Mouse (Mus musculus): ENCODE data around the gene Hipk2.

Gene Hipk2

DNA sequence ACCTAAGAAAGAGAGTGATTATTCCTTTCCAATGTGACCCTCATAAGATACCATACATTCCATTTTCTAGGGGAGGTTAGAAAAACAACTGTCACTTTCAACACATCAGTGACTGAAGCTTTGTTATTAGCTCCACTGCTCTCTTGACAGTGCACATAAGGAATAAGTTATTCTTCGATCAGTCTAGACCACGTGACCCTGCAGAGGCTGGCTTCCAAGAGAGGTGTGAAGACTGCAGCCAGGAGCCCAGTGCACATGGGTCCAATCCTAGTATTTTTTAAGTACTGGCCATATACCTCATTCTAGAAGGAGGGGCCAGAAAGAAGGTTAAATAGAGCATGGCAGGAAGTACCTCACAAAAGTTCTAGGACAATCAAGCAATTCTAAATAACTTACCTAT is 122.9 kb downstream of the Hipk2 start:
- no peak for DNase-seq (ENCODE audit: low spot score)

DNA sequence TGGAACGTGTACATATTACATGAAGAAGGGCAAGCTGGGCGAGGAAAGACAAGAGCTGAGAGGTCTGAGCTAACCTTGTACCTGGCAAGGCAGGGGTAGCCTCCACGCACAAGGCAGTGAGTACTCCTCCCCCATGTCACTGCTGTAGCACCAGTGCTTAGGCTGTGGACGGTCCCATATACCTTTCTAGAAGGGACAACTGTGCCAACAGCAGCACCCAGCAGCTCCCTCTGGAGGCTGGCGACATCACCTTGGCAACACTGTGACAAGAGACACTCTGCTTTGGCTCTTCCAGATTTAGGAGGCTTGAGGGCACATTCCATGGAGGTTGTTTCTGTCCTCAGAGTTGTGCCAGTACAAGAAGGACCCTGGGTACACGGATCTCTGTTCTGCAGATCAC is 123.5 kb downstream of the Hipk2 start:
- DNase-seq (ENCODE audit: low spot score), result no peak

DNA sequence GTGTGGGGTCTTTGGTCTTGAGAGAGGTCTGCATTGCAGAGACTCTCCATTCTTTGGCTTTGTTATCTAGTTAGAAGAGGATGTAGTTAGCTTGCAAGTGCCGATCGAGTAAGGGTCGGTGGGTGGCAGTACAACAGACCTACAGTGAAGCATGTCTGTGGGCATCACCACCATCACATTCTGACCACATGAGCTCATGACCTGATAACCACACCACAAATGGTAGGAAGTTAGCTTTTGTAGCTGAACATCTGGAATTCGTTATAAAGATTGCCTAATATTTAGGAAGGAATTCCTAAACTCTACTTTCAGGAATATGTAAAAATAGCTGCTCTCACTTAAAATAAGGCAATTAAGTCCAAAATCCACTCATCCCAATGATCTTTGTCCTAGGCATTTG is 127.9 kb downstream of the Hipk2 start:
- no peak for DNase-seq (ENCODE audit: low spot score)

DNA sequence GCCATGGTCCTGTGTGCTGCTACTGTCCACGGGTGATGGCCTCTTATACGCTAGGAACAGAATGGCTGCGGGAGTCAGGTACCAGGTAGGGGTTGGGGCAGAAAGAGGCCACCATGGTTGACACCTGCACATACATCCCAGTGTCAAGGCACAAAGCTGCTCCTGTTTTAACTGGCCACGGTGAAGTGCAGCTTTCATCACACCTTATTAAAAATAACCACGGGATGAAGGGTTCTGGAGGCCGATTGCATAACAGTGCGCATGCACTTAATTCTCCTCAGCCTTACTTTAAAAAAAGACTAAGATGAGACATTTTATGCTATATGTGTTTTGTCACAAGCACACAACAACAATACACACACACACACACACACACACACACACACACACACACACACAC is 132.6 kb downstream of the Hipk2 start:
- DNase-seq (ENCODE audit: low spot score), result no peak

DNA sequence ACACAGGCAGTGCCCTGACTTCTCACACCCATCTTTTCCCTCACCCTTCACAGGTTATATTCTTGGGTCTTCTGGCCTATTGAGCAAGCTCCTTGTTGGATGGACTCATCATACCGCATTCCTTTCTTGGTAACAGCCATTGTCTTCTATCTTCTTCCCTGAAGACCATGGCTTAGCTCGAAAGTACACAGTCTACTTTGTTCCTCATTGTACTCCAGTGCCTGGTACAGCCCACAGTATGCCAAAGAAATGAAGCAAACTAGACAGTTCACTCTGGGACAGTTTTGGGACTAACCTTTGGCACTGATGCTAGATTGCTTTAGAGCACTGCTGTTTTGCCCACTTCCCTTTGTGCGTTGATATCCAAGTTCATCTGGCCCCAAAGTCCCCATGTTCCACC is 133.5 kb downstream of the Hipk2 start:
- DNase-seq (ENCODE audit: low spot score), result no peak

DNA sequence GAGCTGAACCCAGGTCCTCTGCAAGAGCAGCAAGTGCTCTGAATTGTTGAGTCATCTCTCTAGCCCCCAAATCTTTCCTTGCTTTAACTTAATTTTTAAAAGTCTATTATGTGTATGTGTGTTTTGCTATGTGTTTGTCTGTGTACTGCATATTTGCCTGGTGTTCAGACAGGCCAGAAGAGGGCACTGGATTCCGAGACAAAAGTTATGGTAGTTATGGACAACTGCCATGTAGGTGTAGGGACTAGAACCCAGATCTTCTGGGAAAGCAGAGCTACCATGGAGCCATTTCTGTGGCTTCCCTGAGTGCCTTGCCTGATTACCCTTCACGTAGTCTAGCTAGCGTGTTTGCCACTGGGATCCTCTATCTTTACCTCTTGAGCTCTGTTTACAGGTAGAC is 134.9 kb downstream of the Hipk2 start:
- no peak for DNase-seq (ENCODE audit: low spot score)

DNA sequence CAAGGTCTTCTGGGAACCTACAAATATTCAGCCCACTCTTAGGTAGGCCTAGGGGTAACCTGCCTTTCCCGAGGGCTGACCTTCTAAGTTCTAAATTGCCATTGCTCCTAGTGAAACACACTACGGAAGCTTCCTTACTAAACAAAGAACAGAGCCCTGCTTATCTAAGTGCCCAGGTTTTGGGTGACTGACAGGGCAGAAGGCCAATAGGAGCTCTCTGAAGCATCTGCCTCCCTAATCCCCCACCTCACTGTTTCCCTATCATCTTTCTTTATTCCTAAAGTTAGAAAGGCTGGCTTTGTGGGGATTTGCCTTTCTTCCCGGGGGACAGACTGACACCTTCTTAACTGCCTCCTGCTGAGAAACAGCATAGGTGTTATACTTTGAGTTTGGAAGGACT is 136.7 kb downstream of the Hipk2 start:
- DNase-seq (ENCODE audit: low spot score), result no peak

DNA sequence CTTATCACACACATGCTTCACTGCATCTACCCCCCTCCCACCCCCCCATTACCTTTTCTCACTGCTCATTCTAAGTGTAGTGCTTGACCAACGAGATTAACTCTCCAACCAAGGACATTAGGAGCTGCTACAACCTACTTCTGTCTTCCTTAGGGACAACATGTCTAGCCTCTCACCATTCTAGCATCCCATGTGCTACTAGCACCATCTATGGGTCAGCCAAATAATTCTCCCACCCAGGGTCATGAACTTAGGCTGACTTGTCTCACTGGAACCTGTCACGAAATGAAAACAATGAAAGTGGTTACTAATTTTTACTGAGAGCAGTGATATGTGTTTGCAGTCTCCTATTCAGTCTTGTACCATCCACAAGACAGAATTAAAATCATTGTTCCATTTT is 138.2 kb downstream of the Hipk2 start:
- no peak for DNase-seq (ENCODE audit: low spot score)

DNA sequence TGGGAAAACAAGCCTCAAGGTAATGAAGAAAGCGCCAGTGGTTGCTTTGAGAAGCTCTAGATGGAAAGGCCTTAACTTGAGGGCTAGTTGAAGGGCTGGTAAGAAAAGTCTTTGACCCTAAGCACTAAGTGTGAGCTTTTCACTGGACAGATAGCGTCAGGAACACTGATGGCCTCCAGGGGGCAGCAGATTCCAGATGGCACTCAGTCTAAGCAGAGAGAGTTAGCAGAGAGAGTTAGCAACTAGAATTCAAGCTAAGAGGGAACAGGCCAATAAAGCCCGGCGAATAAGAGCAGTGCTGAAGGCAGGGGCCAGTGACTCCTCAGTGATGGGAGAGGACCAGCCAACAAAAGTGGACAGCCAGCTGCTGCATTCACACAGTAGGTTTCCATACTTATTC is 139.7 kb downstream of the Hipk2 start:
- peak; percentile 88 for DNase-seq (ENCODE audit: low spot score)

DNA sequence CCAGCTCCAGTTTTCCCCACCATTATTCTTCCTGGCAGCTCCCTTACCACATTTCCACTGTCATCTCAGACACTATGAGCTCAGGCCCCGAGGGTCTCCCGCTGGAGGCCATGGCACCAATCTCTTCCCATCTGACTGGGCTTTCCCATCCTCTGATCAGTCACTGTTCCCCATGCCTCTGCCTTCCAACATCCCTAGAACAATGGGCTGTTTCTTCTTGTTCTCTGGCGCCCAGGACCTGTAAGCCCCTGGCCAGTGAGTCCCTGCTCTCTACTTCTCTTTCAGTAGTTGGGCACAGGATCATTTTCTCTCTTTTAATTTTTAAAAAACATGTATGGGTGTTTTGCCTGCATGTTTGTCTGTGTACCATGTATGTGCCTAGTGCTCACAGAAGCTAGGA is 143.3 kb downstream of the Hipk2 start:
- DNase-seq (ENCODE audit: low spot score), result no peak

DNA sequence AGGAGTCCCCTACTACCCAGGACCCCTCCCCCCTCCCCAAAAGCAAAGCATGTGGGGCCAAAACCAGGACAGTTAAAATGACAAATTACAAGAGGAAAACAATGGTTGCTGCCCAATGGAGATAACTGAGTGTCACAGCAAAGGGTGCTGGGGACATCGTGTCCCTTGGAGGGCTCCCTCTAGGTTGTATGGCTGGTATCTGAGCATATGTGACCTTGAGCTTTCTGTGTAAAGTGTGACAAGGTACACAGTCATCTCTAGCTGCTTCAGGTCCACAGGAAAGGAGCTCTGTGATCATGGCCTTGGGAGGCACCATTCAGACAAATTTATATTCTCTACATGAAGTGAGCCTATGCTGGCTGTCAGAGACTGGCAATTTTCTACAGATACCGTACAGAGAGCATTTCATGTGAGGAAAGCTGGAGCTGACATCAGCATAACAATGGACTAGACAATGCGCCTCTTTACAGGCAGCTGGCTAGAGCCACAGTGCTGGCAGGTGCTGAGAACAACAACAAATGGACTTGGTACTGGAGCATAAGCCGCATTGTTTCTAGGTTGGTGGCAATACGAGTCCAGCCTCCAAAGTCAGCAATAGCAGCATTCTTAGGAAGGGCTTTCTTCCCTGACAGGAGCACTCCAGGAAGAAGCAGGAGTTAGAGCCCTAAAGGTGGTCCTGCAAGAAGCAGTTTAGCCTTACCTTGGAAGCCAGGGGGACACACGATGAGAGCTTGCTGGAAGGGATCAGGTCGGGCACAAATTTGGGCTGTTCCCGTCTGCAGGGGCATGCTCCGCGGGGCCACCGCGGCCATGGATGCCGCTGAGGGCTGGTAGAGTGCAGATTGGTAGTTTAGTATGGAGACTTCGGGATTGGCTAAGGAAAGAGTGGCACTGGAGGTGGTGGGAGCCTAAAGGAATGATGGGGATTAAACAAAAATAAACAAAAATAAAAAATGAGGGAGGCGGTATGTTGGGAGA is 145.5 kb downstream of the Hipk2 start:
- DNase-seq (ENCODE audit: low spot score), result no peak

DNA sequence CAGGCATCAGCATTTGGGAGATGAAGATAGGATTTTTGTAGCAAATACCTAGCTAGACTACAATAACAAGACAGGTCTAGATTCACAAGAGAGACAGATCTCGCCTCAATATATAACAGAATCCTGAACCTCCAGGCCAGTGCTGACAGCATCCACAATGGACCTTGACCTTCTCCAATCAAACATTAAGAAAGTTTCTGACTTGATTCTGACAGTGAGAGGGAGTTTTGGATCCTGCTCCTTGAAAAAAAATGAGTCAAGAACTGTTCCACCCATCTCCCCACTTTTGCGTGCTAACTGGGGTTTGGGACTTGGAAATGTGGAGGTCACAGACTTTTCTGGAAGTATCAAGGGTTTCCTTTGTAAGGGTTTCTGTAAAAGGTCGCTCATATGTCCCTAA is 150.4 kb downstream of the Hipk2 start:
- no peak for DNase-seq (ENCODE audit: low spot score)

DNA sequence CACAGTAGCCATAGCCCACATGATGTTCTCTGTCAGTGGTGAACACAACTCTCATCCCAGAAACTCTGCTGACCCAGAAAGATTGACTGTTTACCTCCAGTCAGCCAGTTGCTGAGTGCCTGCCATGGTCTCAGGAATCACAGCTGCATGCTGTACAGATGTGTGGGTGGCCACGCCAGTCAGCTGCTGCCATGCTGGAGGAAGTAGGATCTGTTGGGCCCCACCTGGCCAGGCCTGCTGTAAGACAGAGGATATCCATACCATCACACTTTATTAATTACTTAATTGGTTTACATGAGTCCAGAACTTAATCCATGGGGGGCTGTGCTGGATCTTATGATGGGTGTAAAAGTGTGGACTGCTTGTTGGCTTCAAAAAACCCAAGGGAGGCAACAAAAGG is 154.6 kb downstream of the Hipk2 start:
- DNase-seq (ENCODE audit: low spot score), result no peak

DNA sequence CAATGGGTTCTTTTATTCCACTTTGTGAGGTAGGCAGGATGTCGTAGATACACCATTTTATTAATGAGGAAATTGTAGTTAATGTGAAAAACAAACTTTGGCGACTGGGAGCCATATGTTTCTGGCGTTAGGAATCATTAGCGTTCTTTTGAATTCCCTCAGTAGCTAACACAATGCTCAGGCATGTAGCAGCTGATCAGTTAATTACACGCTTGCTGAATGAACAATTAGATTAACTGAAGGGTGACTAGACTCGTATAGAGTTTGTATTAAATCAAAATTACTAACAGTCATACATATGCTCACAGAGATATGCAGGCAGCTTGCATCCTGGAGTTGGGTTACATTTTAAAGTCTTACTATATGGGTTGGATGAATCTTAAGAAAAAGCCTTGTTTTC is 156.7 kb downstream of the Hipk2 start:
- no peak for DNase-seq (ENCODE audit: low spot score)

DNA sequence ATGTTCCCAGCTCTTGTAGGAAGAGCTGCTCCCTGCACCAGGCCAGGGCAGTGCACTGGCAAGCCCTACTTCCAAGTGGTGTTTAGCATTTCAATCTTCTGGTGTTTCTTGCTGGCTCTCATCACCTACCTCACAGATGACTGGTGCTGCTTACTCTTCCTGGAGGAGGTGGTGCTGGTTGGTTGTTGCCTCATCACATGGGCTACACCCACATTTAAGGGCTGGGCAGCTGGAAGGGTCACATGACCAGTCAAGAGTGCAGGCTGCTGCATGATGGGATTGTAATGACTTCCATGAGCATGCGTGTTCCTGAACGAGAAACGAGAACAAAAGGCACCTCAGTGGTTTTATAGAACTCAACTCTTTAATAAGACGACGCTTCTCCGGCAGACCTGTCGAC is 157.3 kb downstream of the Hipk2 start:
- DNase-seq (ENCODE audit: low spot score), result no peak

DNA sequence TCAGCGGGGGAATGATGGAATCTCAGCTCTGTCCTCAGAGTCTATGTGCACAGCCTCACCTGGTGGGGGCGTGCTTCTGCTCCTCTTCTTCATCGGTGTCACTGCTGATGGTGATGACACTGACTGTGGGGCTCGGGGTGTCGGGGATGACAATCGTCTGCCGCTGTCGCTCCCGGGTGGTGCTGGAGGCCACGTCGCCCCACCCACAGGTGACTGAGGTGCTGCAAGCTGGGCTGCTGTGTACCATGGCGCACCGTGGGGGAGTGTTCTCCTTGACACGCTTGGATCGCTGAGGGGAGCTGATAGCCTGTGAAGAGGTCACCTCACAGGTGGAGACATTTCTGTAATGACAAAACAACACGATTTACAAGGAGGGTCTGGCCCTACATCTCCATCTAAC is 160.1 kb downstream of the Hipk2 start:
- DNase-seq (ENCODE audit: low spot score), result no peak

DNA sequence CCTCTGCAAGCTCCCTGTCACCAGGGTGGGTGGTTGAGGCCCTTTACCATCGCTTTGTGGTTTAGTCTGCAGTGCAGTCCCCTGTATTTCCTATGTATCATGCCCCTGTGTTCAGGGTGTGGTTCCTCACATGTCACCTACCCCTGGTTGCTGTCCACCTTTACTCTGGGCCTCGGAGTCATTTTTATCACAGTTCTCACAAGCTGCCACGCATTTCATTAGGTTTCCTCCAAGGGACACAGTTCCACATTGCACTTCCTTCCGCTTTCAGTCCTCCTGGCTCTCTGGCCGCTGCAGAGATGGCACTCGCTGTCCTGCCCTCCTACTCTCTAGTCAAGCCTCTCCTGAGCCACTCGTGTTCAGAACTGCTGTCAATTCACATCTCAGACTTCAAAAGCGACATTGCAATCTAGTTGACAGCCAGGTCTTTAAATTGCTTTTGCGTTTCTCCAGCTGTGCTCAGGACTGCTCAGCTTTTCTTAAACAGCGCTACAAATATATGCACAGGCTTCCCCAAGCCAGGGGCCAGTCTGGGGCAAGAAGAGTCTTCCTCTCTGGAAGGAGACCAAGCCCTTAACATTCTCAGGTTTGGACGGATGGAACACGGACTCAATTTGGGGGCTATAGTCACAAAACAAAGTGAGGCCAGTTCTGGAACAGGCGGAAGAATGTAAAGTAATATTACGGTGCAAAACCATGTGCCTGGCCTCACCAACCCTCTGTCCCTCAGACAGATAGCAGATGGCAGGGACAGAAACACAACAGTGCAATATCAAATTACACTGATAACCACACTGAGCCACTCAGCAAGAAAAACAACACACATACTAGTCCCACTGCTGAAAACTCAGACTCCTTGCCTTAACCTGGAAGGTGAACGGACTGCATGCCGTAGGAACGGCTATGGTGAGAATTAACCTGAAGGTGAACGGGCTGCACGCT is 161.7 kb downstream of the Hipk2 start:
- no peak for DNase-seq (ENCODE audit: low spot score)

DNA sequence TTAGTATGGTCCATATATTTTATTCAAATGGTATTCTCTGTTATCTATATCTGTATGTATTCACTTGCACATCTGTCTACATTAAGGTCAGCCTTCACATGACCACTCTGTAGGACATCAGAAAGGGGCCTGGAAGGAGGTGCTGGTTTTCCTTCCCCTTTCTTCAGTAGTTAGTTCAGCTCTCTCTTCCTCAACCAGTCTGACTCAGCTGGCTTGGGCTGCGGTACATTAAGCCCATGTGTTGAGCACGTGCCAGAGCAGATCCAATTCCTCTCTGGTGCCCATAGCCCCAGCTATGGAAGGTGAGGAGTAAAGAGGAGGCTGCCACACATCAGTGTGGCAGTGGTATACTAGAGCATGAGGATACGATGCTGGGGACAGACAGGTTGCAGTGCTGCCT is 165.5 kb downstream of the Hipk2 start:
- DNase-seq (ENCODE audit: low spot score), result no peak

DNA sequence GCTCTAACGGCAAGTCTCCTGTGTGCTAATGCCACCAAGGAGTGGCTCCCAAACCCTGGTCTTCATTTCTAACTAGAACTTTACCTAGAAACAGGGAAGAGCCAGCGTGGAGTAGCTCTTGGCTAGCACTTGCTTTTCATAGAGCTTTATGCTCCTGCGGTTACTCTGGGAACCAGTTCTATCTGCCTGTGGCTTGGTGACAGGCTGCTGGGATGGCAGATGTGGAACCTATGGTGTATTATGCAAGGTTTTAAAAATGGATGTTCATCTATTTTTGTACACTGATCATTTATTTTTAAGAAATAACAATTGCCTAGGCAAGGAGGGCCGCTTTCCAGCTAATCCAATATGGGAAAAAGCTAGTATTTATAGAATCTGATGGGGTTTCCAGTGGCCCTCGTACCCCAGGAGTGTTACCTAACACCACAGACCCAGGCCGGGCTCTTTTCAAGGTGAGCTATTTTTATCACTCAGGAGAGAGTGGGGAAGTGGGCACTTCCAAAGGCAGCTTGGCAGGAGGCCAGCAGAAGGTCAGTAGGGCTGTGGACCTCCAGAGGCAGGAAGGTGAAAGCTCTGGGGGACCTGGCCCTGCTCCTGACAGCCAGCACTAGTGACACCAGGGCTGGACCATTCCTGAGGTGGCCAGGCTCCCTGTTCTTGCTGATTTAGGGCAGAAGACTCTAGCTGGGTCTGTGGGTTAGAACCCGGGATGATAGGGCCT is 171.5 kb downstream of the Hipk2 start:
- DNase-seq (ENCODE audit: low spot score), result no peak

DNA sequence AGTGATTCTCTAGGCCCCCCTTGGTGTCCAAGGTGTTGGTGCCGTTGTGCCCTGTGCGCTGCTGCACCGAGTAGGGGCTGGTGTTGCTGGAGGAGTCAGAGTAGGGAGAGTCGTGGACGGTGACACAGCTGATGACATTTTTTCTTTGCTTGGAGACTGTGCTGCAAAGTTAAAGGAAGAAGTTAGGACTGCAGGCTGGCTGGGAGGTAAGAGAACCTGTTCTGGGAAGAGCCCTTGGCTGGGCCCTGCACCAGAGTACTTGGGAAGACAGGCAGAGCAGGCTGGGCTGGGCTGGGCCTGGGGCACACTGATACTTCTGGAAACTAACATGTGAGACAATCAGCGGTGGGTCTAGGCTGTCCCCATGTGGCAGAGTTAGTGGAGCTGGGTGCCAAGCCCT is 172.4 kb downstream of the Hipk2 start:
- DNase-seq (ENCODE audit: low spot score), result no peak

DNA sequence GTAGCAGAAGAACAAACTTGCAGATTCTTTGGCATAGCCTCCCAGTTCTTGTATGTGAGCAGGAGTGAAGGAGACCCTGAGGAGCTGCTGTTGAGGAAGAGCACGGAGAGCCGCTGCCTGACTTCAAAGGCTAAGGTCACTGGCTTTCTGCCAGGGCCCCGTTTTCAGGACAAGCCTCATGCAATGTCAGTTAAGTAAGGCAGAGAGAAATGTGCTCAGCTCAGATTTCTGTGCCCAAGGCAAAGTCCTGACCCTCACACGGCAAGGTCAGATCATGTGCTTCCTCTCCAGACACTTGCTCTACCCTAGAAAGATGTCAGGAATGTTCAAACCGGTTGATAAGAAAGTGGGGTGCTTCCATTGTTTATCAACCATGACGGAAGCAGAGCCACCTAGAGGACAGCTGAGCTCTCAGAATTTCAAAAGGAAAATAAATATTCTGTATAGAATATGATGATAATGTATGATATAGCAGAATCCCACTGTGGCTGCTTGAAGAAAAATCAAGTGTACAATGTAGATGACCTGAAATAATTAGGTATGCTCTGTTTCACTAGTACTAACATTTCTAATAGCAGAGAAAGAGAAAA is 173.1 kb downstream of the Hipk2 start:
- DNase-seq (ENCODE audit: low spot score), result peak; percentile 62

DNA sequence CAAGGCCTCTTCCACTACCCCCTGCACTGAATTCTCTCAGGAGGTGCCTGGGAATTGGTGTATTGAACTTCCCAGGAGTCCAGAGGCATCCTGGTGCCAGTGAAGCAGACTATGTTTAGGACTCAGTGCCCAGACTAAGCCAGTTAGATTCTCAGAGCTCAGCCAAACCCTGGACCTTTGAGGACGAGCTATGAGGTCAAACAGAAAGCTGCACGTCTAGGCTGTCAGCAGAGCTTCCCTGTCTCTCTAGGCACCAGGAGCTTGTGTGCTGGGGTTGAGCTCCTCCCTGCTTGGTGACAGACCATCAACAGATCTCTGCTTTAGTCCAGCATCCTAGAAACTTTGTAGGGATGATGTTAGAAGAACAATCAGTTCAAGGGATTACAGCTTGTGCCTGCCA is 174.5 kb downstream of the Hipk2 start:
- no peak for DNase-seq (ENCODE audit: low spot score)

All from testis, postnatal 10 days (tissue).